Mouse (Mus musculus): ENCODE results near the gene Rap2b.

Gene Rap2b

DNA sequence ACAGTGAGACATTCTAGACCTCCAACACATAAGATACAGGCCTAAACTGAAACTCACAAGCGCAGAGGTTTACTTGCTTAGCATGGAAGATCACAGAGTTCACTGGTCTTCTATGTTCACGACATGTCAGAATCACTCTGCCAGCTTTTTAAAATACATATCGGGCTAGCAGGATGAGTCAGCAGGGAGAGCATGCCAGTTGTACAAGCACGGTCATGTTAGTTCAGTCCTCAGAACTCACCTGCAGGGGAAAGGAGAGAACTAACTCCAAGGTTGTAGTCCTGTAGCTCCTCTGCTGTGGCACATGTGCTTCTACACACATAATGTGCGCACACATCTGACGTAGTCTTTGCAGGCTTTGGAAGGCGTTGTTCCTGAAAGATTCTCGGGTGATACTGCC lies 14.6 kb downstream of the Rap2b start:
- in situ Hi-C loops (cut with MboI, MseI) = no loop called here

DNA sequence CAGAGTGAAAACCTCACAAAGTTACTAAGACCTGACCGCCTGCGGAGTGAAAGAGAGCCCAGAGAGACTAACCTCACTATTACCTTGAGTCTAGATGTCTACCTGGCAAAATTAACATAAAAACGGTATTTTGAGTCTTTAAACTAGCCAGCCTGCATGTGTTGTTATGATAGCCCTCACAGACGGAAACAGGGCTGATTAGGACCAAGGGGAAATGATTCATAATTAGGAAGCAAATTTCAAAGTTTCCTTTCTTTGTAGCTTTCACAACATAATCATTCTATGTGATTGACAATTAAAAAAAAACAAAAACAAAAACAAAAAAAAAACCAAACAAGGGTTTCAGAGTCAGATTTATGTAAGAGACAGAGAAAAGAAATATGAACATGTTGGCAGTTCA lies 24.9 kb downstream of the Rap2b start:
- in situ Hi-C loops (cut with MboI, MseI) = no loop called here

DNA sequence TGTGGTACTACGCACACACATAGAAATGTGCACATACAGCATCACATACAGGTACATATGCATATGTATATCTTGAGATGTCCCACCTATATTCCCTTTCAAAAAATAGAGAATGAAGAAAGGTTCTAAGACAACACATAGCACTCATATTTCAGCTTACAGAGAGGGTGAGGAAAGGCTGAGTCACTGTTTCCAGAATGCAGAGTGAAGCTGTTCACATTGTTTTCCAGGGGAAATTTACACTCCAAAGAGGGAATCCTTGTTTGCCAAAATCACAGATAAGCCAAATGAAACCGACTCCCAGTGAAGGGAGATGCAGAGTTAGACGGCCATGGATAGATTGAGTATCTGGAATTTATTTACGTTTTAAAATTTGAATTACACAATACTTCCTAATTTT lies 30.1 kb downstream of the Rap2b start:
- in situ Hi-C loops (cut with MboI, MseI) = no loop called here

DNA sequence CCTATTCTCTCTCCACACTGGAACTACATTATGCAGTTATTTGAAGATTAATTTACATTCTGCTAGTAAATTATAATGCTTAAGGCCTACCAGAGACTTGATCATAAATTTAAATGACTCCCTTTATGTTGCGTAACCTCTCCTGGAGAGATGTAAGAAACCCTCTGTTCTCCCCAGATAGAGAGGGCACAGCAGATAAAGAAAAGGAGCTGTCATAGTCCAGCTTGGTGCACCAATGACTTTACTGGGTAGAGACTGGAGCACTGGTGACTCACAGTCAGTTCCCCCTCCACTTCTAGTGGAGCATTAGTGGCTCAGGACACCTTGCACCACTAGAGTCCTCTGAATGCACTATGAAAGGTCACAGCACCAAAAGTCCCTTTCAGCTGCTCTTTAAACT lies 31.4 kb downstream of the Rap2b start:
- in situ Hi-C loops (cut with MboI, MseI) = no loop called here

DNA sequence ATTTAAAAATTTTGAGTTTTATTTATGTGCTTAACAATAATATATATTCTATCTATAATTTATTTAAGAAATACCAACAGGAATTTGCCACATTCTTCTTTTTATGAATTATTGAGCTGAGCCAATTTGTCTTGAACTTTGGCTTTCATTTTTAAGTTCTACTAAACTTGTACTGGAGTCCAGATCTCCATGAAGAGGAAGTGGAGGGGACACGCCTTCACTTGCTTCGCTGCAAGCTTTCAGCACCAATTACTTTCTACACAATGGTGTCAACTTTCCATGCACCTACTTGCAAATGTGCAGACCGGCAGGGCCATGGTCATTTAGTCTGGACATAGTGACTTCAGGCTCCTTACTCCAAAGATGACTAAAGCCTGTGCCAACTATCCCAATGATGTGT lies 32.1 kb downstream of the Rap2b start:
- in situ Hi-C loops (cut with MboI, MseI) = no loop called here

DNA sequence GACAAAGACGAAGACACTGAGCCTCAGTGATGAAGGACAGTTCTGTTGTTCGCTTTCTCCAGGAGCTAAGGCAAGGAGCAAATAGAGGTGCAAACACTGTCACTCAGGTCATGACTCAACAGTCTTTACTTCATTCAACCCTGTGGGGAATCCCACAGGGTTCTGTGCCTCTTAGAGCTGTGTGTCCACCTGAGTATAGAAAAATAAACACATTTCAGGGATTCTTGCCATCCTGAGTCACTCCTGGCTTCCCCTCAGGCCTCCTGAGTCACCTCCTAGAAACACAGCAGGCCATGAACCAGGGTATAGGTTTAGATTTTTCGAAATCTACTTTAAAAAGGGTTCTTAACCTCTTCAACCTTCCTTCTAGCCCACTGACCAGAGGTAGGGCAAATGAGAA lies 33.9 kb downstream of the Rap2b start:
- in situ Hi-C loops (cut with MboI, MseI) = no loop called here

DNA sequence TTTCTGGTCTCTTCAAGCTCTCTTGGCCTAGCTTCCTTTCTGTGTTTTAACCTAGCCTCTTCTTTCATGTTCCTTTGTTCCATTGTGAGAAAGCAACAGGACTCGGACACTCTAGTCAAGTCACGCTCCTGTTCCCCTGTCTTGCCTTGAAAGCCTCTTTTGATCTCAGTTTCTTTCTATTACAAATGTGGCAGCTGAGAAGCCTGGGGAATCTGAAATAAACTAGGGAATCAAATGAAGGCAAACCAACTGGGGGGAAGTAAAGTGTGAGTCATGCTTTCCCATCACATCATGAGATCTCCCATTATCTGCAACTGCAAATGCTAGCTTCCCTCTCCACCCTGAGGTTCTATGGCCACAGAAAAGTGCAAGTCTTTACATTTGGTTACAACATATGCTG lies 35.3 kb downstream of the Rap2b start:
- in situ Hi-C loops (cut with MboI, MseI) = no loop called here

DNA sequence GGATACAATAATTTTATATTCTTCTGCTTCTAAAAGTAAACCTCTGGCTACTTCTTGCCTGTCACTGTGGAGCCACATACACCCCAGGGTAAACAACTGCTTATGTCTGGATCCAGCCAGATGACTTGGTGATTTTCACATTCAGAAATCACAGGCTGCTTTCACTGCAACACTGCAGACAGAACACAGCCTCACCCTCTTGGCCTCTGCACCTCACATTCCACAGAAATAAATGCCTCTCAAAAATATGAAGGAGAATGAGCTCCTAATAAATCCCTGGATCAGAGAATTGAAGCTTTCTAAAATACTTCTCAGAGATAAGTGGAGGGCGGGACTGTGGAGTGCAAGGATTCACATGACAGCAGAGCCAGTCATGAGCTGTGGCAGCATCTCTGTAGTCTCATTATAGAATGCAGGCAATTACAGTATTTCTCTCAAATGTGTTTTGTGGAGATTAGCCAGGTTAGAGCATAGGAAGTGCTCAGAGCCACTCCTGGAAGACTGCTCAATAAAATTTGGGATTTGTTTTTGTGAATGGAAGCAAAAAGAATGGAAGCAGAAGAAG lies 39.5 kb downstream of the Rap2b start:
- in situ Hi-C loops (cut with MboI, MseI) = no loop called here

DNA sequence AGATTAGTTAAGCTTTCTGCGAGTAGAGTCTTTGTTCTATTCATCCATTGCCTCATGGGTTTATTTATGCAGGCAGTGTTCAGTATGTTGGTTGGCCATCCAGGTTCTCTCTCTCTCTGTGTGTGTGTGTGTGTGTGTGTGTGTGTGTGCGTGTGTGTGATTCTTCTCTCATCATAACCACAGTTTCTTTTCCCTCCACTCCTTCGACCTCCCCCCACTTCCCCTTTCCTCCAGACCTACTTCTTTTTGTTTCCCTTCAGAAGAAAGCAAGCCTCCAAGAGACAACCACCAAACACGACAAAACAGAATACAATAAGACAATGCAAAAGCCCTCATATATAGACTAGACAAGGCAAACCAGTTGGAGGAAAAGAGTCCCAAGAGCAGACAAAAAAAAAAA lies 45.5 kb downstream of the Rap2b start:
- in situ Hi-C loops (cut with MboI, MseI) = no loop called here

DNA sequence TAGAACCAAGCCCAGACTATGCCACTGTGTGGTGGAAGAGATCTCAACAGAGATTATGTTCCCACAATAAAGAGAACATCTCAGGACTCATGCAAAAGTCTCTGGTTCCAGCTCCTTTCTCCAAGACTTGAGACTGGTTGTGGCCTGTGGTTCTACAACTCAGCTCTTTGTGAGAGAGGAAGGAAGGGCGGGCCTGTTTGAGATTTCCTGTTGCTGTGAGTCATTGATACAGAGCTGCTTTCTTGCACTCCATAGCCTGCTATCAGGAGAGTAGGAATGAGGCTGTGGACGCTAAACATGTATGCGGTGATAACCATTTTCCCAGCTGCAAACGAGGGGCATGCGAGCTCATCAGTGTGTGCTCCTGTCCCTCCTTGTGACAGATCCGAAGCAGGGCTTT lies 48.2 kb downstream of the Rap2b start:
- in situ Hi-C loops (cut with MboI, MseI) = no loop called here

DNA sequence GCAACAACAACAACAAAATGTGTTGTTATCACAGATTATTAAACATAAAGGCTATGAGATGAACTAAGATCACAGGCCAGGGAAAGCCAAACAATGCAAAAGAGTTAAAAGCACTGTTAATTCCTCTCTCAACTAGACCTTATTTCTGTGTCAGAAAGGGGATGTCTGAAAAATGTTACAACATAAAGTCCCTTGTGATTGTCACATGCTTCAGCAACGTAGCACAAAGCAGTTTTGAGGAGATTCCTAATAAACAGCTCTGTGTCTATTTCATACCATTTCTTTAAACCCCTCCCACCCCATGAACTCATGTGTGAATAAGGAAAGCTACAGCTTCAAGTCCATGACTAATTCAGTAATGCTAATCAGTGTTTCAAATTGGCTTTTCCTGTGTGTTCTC lies 54.4 kb downstream of the Rap2b start:
- in situ Hi-C loops (cut with MboI, MseI) = no loop called here
